Mouse (Mus musculus): Measurements from ENCODE around the gene Eme1. TPM values are rescaled to one million over a fixed set of nuclear protein-coding genes. Genes with fewer than 3 reads are reported as not detected.

Eme1 gene
- polyA plus RNA-seq, 1 experiment from 2014 or later = 10.2 TPM

DNA sequence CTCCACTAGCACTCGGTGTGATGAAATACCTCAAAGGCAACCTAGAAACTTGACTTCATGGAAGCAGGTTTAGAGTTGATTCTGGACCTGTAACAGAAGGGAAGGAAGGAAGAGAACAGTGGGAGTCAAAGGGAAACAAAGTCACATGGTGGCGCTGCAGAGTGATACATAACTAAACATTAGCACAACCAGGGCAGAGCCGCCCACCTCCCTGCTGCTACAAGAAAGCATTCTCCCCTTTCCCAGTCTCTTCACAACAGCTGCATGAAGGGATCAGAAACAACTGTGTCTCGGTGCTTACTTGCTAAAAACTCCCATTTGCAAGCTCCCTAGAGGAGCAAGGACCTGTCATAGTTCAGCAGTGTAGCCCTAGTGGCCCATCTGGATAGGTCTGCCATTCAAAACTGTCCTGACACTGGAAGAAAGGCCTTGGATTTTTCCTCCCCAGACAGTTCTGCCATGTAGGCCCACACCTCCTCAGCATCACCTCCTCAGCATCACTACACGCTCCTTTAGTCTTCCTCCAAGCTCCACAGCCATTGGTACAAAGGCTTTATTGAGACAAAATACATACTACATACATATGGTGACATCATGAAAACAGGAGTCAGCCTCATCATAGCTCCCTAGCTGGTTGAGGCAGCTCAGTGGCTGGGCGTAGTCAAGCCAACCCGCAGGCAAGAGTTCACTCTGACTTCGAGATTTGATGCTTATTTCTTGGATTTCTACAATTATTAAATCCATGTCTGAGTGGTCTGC, 9.1 kb downstream of the Eme1 start:
- no peak overlapping the region for H3K27ac ChIP-seq (replicated peaks in 1 of 2; ENCODE audit: control insufficient read depth in 1 of 2, insufficient read depth in 1 of 2, low read depth in 2 of 2, low read length in 2 of 2)
- ATAC-seq (ENCODE audit: insufficient number of reproducible peaks, insufficient read depth, low FRiP score, low read depth) = no peak
- WGBS = 88% methylated on average over 8 of the region's 8 CpGs
- H3K4me3 ChIP-seq (ENCODE audit: control insufficient read depth in 1 of 2, insufficient read depth in 1 of 2, low read depth in 1 of 2, low read length in 2 of 2) = no peak overlapping the region
- H3K27me3 ChIP-seq (ENCODE audit: control insufficient read depth, insufficient read depth, low read length) = no peaks in the 10 kb centered on the region
- peaks cover 91% of the 10 kb centered on the region for H3K36me3 ChIP-seq (ENCODE audit: control insufficient read depth, insufficient read depth, low read length)
- H3K9ac ChIP-seq (ENCODE audit: low read length) = no peak overlapping the region
- no peaks in the 10 kb centered on the region for H3K4me1 ChIP-seq (ENCODE audit: control insufficient read depth in 2 of 2, insufficient read depth in 2 of 2, low read length in 2 of 2)
- no peak overlapping the region for H3K4me2 ChIP-seq (ENCODE audit: low read length)
- H3K9me3 ChIP-seq (ENCODE audit: control insufficient read depth, low read length) = no peaks in the 10 kb centered on the region

DNA sequence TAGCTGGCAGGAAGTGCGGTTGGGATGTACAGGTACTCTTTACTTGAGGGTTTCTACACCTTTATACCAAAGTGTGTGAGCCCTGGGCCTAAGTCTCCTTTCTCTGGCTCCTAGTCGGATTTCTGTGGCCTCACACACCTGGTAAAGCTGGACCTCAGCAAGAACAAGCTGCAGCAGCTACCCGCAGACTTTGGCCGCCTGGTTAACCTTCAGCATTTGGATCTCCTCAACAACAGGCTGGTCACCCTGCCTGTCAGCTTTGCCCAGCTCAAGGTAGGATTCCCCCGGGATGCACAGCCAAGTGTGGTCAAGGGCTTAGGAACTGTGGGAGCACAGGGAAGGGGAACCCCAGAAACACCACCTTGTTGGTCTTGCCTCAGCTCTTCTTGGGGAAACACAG, 19.3 kb downstream of the Eme1 start:
- H3K4me2 ChIP-seq (ENCODE audit: low read length) = no peak overlapping the region
- H3K36me3 ChIP-seq (ENCODE audit: control insufficient read depth, insufficient read depth, low read length) = peaks cover 82% of the 10 kb centered on the region
- H3K9ac ChIP-seq (ENCODE audit: low read length) = no peak overlapping the region
- no peaks in the 10 kb centered on the region for H3K9me3 ChIP-seq (ENCODE audit: control insufficient read depth, low read length)
- ATAC-seq (ENCODE audit: insufficient number of reproducible peaks, insufficient read depth, low FRiP score, low read depth) = no peak
- peaks cover 2 to 10% of the 10 kb centered on the region in 2 experiments; a peak in 3 of 4 replicates for H3K4me1 ChIP-seq (ENCODE audit: control insufficient read depth in 2 of 2, insufficient read depth in 2 of 2, low read length in 2 of 2)
- no peak overlapping the region for H3K27ac ChIP-seq (replicated peaks in 1 of 2; ENCODE audit: control insufficient read depth in 1 of 2, insufficient read depth in 1 of 2, low read depth in 2 of 2, low read length in 2 of 2)
- H3K4me3 ChIP-seq (ENCODE audit: control insufficient read depth in 1 of 2, insufficient read depth in 1 of 2, low read depth in 1 of 2, low read length in 2 of 2) = no peak overlapping the region
- H3K27me3 ChIP-seq (ENCODE audit: control insufficient read depth, insufficient read depth, low read length) = no peaks in the 10 kb centered on the region
- WGBS = 89% methylated on average over 5 of the region's 5 CpGs

DNA sequence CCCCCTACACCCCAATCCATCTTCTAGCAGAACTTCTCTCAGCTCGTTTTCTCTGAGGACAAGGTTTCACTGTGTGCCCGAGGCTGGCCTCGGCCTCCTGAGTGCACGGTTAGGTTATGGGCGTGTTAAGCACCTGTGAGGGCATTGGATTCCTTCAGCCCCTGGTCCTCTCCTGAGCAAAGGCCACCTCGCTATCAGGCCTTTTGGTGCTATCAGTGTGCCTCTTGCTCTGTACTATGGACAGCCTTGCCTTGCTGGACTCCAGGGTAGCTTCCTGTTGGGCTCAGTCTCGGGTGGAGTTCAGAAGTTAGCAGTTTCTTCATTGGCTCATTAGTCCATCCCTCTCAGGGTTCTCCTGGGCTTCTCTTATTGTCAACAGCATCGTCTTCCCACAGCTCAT, 20.8 kb downstream of the Eme1 start:
- Histone ChIP-seq H3K9me3 (ENCODE audit: control insufficient read depth, low read length) (no peaks in the 10 kb centered on the region), H3K4me1 (ENCODE audit: control insufficient read depth in 2 of 2, insufficient read depth in 2 of 2, low read length in 2 of 2) (peaks cover 2 to 10% of the 10 kb centered on the region in 2 experiments; a peak in 3 of 4 replicates), H3K4me2 (ENCODE audit: low read length) (no peak overlapping the region), H3K4me3 (ENCODE audit: control insufficient read depth in 1 of 2, insufficient read depth in 1 of 2, low read depth in 1 of 2, low read length in 2 of 2) (no peak overlapping the region), H3K9ac (ENCODE audit: low read length) (no peak overlapping the region), H3K27ac (replicated peaks in 1 of 2; ENCODE audit: control insufficient read depth in 1 of 2, insufficient read depth in 1 of 2, low read depth in 2 of 2, low read length in 2 of 2) (no peak overlapping the region), H3K27me3 (ENCODE audit: control insufficient read depth, insufficient read depth, low read length) (no peaks in the 10 kb centered on the region), H3K36me3 (ENCODE audit: control insufficient read depth, insufficient read depth, low read length) (peaks cover 68% of the 10 kb centered on the region)
- WGBS = 87% methylated on average over 8 of the region's 8 CpGs
- ATAC-seq (ENCODE audit: insufficient number of reproducible peaks, insufficient read depth, low FRiP score, low read depth) = no peak

DNA sequence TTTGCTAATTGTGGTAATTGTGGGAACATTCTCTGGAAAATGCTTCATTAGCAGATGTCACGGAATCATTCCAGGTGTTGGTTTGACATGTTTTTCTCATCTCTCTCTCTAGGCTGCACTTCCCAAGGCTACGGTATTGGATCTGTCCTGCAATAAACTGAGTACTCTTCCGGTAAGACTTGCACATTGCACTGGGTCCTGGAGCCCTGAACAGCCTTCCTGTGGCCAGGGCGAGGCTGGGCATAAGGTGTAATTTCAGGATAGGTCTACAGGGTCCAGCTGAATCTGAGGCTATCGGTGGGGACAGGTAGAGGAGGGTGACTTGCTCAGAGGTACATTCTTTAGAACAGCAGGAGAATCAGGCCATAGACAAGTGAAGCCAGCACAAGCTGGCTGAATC, 21.8 kb downstream of the Eme1 start:
- H3K9ac ChIP-seq (ENCODE audit: low read length) = no peak overlapping the region
- ATAC-seq (ENCODE audit: insufficient number of reproducible peaks, insufficient read depth, low FRiP score, low read depth) = no peak
- H3K9me3 ChIP-seq (ENCODE audit: control insufficient read depth, low read length) = no peaks in the 10 kb centered on the region
- peaks cover 2 to 10% of the 10 kb centered on the region in 2 experiments; a peak in 3 of 4 replicates for H3K4me1 ChIP-seq (ENCODE audit: control insufficient read depth in 2 of 2, insufficient read depth in 2 of 2, low read length in 2 of 2)
- H3K27me3 ChIP-seq (ENCODE audit: control insufficient read depth, insufficient read depth, low read length) = no peaks in the 10 kb centered on the region
- H3K4me3 ChIP-seq (ENCODE audit: control insufficient read depth in 1 of 2, insufficient read depth in 1 of 2, low read depth in 1 of 2, low read length in 2 of 2) = no peak overlapping the region
- WGBS = 90% methylated on average over 5 of the region's 5 CpGs
- H3K27ac ChIP-seq (replicated peaks in 1 of 2; ENCODE audit: control insufficient read depth in 1 of 2, insufficient read depth in 1 of 2, low read depth in 2 of 2, low read length in 2 of 2) = no peak overlapping the region
- H3K36me3 ChIP-seq (ENCODE audit: control insufficient read depth, insufficient read depth, low read length) = peaks cover 58% of the 10 kb centered on the region
- H3K4me2 ChIP-seq (ENCODE audit: low read length) = no peak overlapping the region

DNA sequence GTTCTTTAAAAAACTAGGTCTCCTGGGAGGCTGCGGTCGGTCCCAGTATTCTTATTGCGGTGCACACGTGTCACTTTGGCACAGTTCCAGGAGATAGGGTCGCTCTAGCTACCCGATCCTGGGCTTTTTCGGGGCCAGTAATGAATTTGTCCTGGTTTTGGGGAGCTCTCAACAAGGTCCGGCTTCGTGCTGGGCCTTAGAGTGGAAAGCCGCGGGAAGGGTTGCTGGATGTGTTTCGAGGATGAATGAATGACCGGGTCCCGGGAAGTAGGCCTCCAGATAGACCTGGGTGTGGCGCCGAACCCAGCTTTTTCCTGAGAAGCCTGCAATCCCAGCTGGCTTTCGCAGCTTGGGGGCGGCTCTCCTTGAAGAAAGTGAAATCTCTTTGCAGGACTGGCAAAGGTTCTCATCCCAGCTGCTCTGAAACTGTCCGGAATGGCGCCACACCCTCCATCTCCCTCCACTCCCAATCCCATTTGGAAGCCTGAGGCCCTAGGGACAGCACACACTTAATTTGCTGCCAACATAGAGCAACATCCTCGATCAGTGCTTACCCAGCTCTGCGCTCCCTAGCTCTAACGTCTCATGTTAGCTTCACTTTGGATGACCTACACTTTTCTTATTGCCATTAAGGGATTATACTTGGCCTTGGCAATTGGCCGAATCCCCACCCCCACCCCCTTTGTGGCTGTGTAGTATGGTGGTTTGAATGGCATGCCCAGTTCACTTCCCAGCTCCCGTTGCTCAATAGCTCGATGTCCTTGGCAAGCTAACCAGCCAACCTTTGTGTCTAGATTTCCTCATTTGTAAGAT, 23.4 kb downstream of the Eme1 start:
- Histone ChIP-seq H3K4me2 (ENCODE audit: low read length) (peak overlapping the region; percentile 67), H3K36me3 (ENCODE audit: control insufficient read depth, insufficient read depth, low read length) (peaks cover 42% of the 10 kb centered on the region), H3K27me3 (ENCODE audit: control insufficient read depth, insufficient read depth, low read length) (no peaks in the 10 kb centered on the region), H3K4me1 (ENCODE audit: control insufficient read depth in 2 of 2, insufficient read depth in 2 of 2, low read length in 2 of 2) (peaks cover 2 to 10% of the 10 kb centered on the region in 2 experiments; a peak in 3 of 4 replicates), H3K4me3 (ENCODE audit: control insufficient read depth in 1 of 2, insufficient read depth in 1 of 2, low read depth in 1 of 2, low read length in 2 of 2) (peak overlapping the region; percentile 87 to 89), H3K9ac (ENCODE audit: low read length) (peak overlapping the region; percentile 90), H3K27ac (replicated peaks in 1 of 2; ENCODE audit: control insufficient read depth in 1 of 2, insufficient read depth in 1 of 2, low read depth in 2 of 2, low read length in 2 of 2) (peak overlapping the region; percentile 37 to 61; a peak in 3 of 4 replicates), H3K9me3 (ENCODE audit: control insufficient read depth, low read length) (no peaks in the 10 kb centered on the region)
- ATAC-seq (ENCODE audit: insufficient number of reproducible peaks, insufficient read depth, low FRiP score, low read depth) = no peak
- 11% methylated on average over 26 of the region's 26 CpGs for WGBS

DNA sequence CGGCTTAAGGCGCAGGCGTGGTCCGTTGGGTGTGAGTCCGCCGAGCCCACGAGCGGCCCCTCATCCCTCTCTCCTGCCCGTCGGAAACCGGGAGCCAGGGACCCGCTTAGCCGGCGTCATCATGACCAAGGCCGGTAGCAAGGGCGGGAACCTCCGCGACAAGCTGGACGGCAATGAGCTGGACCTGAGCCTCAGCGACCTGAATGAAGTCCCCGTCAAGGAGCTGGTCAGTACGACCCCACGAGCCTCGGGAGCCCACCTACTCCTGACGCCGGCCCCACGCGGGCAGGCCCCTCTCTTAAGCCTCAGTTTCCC, 23.9 kb downstream of the Eme1 start:
- no peak; the same call in 1 of the 2 replicates for ATAC-seq (ENCODE audit: insufficient number of reproducible peaks, insufficient read depth, low FRiP score, low read depth)
- peak overlapping the region; percentile 37 to 61; a peak in 3 of 4 replicates for H3K27ac ChIP-seq (replicated peaks in 1 of 2; ENCODE audit: control insufficient read depth in 1 of 2, insufficient read depth in 1 of 2, low read depth in 2 of 2, low read length in 2 of 2)
- peak overlapping the region; percentile 90 for H3K9ac ChIP-seq (ENCODE audit: low read length)
- no peaks in the 10 kb centered on the region for H3K27me3 ChIP-seq (ENCODE audit: control insufficient read depth, insufficient read depth, low read length)
- H3K4me1 ChIP-seq (ENCODE audit: control insufficient read depth in 2 of 2, insufficient read depth in 2 of 2, low read length in 2 of 2) = peaks cover 2 to 10% of the 10 kb centered on the region in 2 experiments; a peak in 3 of 4 replicates
- peak overlapping the region; percentile 67 for H3K4me2 ChIP-seq (ENCODE audit: low read length)
- 0% methylated on average over 20 of the region's 28 CpGs for WGBS
- peaks cover 36% of the 10 kb centered on the region for H3K36me3 ChIP-seq (ENCODE audit: control insufficient read depth, insufficient read depth, low read length)
- H3K4me3 ChIP-seq (ENCODE audit: control insufficient read depth in 1 of 2, insufficient read depth in 1 of 2, low read depth in 1 of 2, low read length in 2 of 2) = peak overlapping the region; percentile 87 to 89
- no peaks in the 10 kb centered on the region for H3K9me3 ChIP-seq (ENCODE audit: control insufficient read depth, low read length)

DNA sequence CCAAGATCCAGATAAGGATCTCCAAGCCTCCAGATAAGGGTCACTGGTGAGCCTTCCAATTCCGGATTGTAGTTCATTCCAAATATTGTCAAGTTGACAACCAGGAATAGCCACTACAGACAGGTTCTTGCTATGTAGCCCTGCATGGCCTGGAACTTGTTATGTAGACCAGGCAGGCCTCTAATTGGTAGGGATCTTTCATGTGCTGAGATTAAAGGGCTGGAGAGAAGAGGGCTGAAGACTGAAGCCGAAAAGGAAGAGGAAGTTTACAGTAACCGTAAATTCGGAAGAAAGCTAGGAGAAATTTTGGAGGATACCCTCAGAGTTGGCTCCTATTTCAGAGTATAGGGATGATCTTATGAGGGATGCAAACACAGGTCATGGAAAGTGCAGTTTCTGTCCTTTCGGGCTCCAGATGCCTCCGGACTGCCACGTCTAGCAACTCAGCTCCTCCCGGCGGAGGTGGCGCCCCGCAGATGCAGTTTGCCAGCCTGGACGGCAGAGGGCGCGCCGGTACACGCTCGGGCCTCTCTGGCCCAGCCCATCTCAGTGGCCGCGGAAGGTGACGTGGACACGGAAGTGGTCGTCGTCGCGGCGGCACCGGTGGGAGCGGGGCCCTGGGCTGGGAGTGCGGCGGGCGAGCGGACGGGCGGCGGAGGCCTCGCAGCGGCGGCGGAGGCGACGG, 24.4 kb downstream of the Eme1 start, which contains the start of gene Lrrc59:
Gene Lrrc59, plus strand, starts transcription at position 569 of the 685 bp plus-strand sequence.
- peak; percentile 95 for ATAC-seq (ENCODE audit: insufficient number of reproducible peaks, insufficient read depth, low FRiP score, low read depth)
- Histone ChIP-seq H3K27me3 (ENCODE audit: control insufficient read depth, insufficient read depth, low read length) (no peaks in the 10 kb centered on the region), H3K4me1 (ENCODE audit: control insufficient read depth in 2 of 2, insufficient read depth in 2 of 2, low read length in 2 of 2) (peaks cover 2 to 10% of the 10 kb centered on the region in 2 experiments; a peak in 3 of 4 replicates)

More for the DNA sequence above, 24.4 kb downstream of the Eme1 start, which contains the start of gene Lrrc59:
- Histone ChIP-seq H3K4me3 (ENCODE audit: control insufficient read depth in 1 of 2, insufficient read depth in 1 of 2, low read depth in 1 of 2, low read length in 2 of 2) (peak within 1 kb of the TSS; percentile 87 to 89), H3K9me3 (ENCODE audit: control insufficient read depth, low read length) (no peaks in the 10 kb centered on the region), H3K4me2 (ENCODE audit: low read length) (peak within 1 kb of the TSS; percentile 67), H3K36me3 (ENCODE audit: control insufficient read depth, insufficient read depth, low read length) (peaks cover 31% of the 10 kb centered on the region), H3K9ac (ENCODE audit: low read length) (peak within 1 kb of the TSS; percentile 90), H3K27ac (replicated peaks in 1 of 2; ENCODE audit: control insufficient read depth in 1 of 2, insufficient read depth in 1 of 2, low read depth in 2 of 2, low read length in 2 of 2) (peak within 1 kb of the TSS; percentile 37 to 61; a peak in 3 of 4 replicates)
- WGBS = 4% methylated on average over 36 of the region's 41 CpGs
